8 mouse cellular contexts compared by ENCODE assay signal in genomic region chr4:86750346-86750945, GRCm38 (mm10). TPM values are rescaled to one million over a fixed set of nuclear protein-coding genes. Genes with fewer than 3 reads are reported as not detected.
DNase-seq lines count a peak whose midpoint lies in the region; ATAC-seq and TF ChIP-seq lines count a peak whose summit lies in the region.

No protein-coding gene starts in this region.

- no peak overlapping the region for H3ac ChIP-seq in myocyte (ENCODE audit: control insufficient read depth, insufficient read length)

- peak overlapping the region; percentile 85 for H3K4me2 ChIP-seq in limb, embryonic 12.5 days
- H3K4me2 ChIP-seq in hindbrain, embryonic 14.5 days (replicated peaks), result peak overlapping the region; percentile 90
- H3K4me2 ChIP-seq in myocyte (ENCODE audit: low read depth), result peak overlapping the region; percentile 98

- no peak for TF ChIP-seq POLR2A in myocyte (IDR thresholded peaks at IDR 0.05; ENCODE audit: insufficient read length, low read depth)

- H3K27me3 ChIP-seq in limb, embryonic 12.5 days, result no peaks in the 10 kb centered on the region; the same call in 1 of the 2 replicates
- no peaks in the 10 kb centered on the region for H3K27me3 ChIP-seq in limb, embryonic 10.5 days (ENCODE audit: low read depth, poor library complexity, severe bottlenecking)
- no peaks in the 10 kb centered on the region for H3K27me3 ChIP-seq in hindbrain, embryonic 14.5 days (ENCODE audit: control insufficient read depth, insufficient read depth, low read length)
- H3K27me3 ChIP-seq in myocyte (ENCODE audit: control insufficient read depth, insufficient read depth, insufficient read length), result no peaks in the 10 kb centered on the region

- H3K9ac ChIP-seq in limb, embryonic 12.5 days (replicated peaks), result no peak overlapping the region
- H3K9ac ChIP-seq in hindbrain, embryonic 14.5 days, result peak overlapping the region; percentile 11; the same call in 1 of the 2 replicates

- H3K27ac ChIP-seq in limb, embryonic 12.5 days, result no peak overlapping the region
- H3K27ac ChIP-seq in limb, embryonic 10.5 days, result no peak overlapping the region
- no peak overlapping the region for H3K27ac ChIP-seq in hindbrain, embryonic 14.5 days

- peak; percentile 49 for DNase-seq in CD4-positive, CD25-positive, alpha-beta regulatory T cell, adult 2 months (ENCODE audit: low read depth, low spot score)
- DNase-seq in limb, embryonic 10.5 days (ENCODE audit: low spot score), result no peak
- no peak for DNase-seq in hindbrain, embryonic 14.5 days (ENCODE audit: low spot score)
- no peak for DNase-seq in spleen, postnatal 10 days (ENCODE audit: low spot score in 2 of 2)
- DNase-seq in frontal cortex, postnatal 10 days (ENCODE audit: low spot score in 2 of 2), result no peak

- 79% methylated on average over 10 of the region's 10 CpGs for WGBS in limb, embryonic 12.5 days
- WGBS in limb, embryonic 10.5 days, result 85% methylated on average over 10 of the region's 10 CpGs
- WGBS in hindbrain, embryonic 14.5 days, result 79% methylated on average over 10 of the region's 10 CpGs

- ATAC-seq in CD4-positive, CD25-positive, alpha-beta regulatory T cell, adult 4 months, result no peak
- ATAC-seq in limb, embryonic 12.5 days (ENCODE audit: insufficient number of reproducible peaks, insufficient read depth, low FRiP score, low TSS enrichment, low read depth), result no peak
- ATAC-seq in hindbrain, embryonic 14.5 days (ENCODE audit: low FRiP score), result no peak

- H3K9me3 ChIP-seq in limb, embryonic 12.5 days, result no peaks in the 10 kb centered on the region
- no peaks in the 10 kb centered on the region for H3K9me3 ChIP-seq in limb, embryonic 10.5 days (replicated peaks)
- H3K9me3 ChIP-seq in hindbrain, embryonic 14.5 days (ENCODE audit: control insufficient read depth, low read length), result no peaks in the 10 kb centered on the region

- no peak overlapping the region for H3K4me3 ChIP-seq in limb, embryonic 12.5 days (replicated peaks)
- H3K4me3 ChIP-seq in limb, embryonic 10.5 days, result no peak overlapping the region
- H3K4me3 ChIP-seq in hindbrain, embryonic 14.5 days (replicated peaks; ENCODE audit: low read length), result no peak overlapping the region
- peak overlapping the region; percentile 63 for H3K4me3 ChIP-seq in myocyte

- H3K36me3 ChIP-seq in limb, embryonic 12.5 days, result no peaks in the 10 kb centered on the region
- H3K36me3 ChIP-seq in limb, embryonic 10.5 days, result peaks cover 2% of the 10 kb centered on the region; the same call in 1 of the 2 replicates
- H3K36me3 ChIP-seq in hindbrain, embryonic 14.5 days (replicated peaks; ENCODE audit: control insufficient read depth, insufficient read depth), result no peaks in the 10 kb centered on the region
- H3K36me3 ChIP-seq in myocyte (ENCODE audit: control insufficient read depth, insufficient read depth), result no peaks in the 10 kb centered on the region

- peaks cover 17% of the 10 kb centered on the region for H3K4me1 ChIP-seq in limb, embryonic 12.5 days (replicated peaks)
- peaks cover 20% of the 10 kb centered on the region for H3K4me1 ChIP-seq in limb, embryonic 10.5 days
- peaks cover 18% of the 10 kb centered on the region for H3K4me1 ChIP-seq in hindbrain, embryonic 14.5 days (replicated peaks; ENCODE audit: control insufficient read depth, insufficient read depth, low read length)

- peaks cover 56% of the 10 kb centered on the region for H3K79me2 ChIP-seq in myocyte (ENCODE audit: control insufficient read depth, insufficient read depth)

TF ChIP-seq in myocyte, 11 proteins besides CTCF, POLR2A, EP300 and RAD21:
- TF ChIP-seq USF1 (IDR thresholded peaks at IDR 0.05; ENCODE audit: low read depth) (no peak), TCF12 (IDR thresholded peaks at IDR 0.05; ENCODE audit: insufficient read depth, poor library complexity, severe bottlenecking) (no peak), POLR2AphosphoS2 (IDR thresholded peaks at IDR 0.05; ENCODE audit: insufficient read length, low read depth) (no peak), E2F4 (IDR thresholded peaks at IDR 0.05; ENCODE audit: insufficient read depth) (no peak), CEBPB (IDR thresholded peaks at IDR 0.05; ENCODE audit: insufficient read depth, poor library complexity, severe bottlenecking) (no peak), MYOD1 (IDR thresholded peaks at IDR 0.05; ENCODE audit: control insufficient read depth in 1 of 3, insufficient read length in 2 of 3, low read depth in 2 of 3) (no peak), MAX (IDR thresholded peaks at IDR 0.05; ENCODE audit: low read depth) (no peak), MYOG (IDR thresholded peaks at IDR 0.05; ENCODE audit: control insufficient read depth in 1 of 3, insufficient read depth in 1 of 3, insufficient read length in 2 of 3, low read depth in 2 of 3) (no peak), REST (IDR thresholded peaks at IDR 0.05; ENCODE audit: insufficient read depth, insufficient read length) (no peak), TCF3 (IDR thresholded peaks at IDR 0.05; ENCODE audit: insufficient read length, low read depth) (no peak), SRF (IDR thresholded peaks at IDR 0.05; ENCODE audit: control insufficient read depth, insufficient read length, low read depth) (no peak)

RNA-seq across cellular contexts. Expression of gene Dennd4c, which starts 2.1 kb away (rescaled TPM):
- polyA plus RNA-seq in CD4-positive, CD25-positive, alpha-beta regulatory T cell, adult 4 months (2017; shearing (Covaris generic)), result 1 to 10 TPM; 5.3 to 6.0 TPM
- polyA plus RNA-seq in limb, embryonic 12.5 days (2016; fragmentation: Nextera tagmentation; extraction: Ambion mirVana), result 9.3 and 9.9 TPM in 2 replicates
- polyA plus RNA-seq in limb, embryonic 10.5 days (2016; fragmentation: Nextera tagmentation; extraction: Ambion mirVana), result 6.2 and 7.1 TPM in 2 replicates
- polyA plus RNA-seq in hindbrain, embryonic 14.5 days (2014; fragmentation: Nextera tagmentation; extraction: Ambion mirVana), result 4.3 and 5.3 TPM in 2 replicates
- 2.5 TPM for polyA plus RNA-seq in myocyte (2012; fragmentation: generic; extraction: Trizol)
